Mouse (Mus musculus): ENCODE results near the gene Wfdc5.

The Wfdc5 gene

DNA sequence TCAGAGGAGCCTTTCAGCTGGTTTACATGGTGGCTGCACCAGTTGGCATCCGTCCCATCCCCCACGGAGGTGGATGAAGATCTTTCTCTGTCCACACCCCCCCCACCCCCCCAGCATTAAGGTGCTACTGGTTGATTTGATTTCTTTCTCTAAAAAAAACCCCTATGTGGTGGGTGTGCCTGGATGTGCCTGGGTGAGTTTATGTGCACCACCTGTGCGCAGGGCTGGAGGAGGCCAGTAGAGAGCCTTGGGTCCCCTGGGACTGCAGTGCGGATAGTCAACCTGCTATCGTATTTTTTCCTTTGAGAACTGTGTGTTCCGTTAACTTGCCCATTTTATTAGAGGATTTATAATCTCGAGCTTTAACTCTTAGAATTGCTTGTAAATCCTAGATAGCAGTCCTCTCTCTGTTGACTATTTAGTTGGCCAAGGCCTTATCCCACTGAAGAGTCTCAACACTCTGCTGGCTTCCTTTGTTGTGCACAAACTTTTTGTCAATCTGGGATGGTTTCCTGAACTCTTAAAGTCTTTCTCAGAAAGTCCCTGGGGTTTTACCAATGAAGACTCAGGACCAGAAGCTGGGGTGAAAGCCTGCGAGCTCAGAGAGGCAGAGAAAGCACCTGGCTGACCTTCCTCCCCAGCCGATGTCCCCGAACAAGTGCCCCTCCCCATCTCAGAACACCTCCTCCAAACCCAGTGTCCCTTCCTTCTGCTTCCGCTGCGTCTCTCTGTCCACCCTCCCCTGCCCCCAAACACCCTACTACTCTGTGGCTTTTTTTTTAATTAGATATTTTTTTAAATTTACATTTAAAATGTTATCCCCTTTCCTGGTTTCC, 53.7 kb downstream of the Wfdc5 start:
- no peak for DNase-seq (ENCODE audit: low spot score)

DNA sequence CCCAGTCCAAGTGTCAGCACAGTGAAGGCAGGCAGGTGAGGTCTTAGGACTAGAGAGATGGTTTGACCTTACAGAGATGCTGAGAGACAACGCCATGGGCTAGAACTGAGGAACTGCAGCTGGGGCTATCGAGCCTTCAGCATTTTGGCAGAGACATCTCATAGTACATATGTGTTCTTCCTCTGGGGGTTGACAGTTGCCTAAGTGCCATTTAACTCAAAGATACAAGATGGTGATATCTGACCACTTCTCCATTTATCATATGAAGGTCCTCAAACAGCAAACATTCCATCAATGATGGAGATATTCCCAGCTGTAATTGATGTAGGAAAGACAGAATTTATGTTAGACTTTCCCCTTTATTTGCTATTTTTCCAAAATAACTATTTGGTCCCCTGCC, 55.2 kb downstream of the Wfdc5 start:
- DNase-seq (ENCODE audit: low spot score), result no peak

DNA sequence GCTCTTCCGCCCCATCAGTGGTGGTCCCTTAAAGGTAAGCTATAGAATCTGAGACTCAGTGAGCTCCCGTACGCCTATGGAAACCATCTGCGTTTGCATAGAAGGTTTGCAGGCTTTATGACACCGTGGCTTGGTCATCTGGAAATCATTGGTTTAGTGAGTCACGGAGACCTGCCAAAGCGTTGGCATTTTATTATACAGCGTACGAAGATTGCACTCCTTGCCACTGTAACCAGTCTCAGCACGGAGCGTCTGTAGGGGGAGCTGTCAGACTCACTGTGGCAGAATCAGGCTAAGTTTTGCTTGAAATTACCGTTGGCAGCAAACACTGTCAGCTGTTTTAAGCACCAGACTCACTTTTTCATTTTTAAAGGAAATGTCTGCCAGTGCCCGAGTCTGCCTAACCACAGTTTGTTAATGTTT, 56.0 kb downstream of the Wfdc5 start:
- DNase-seq (ENCODE audit: low spot score), result no peak

Measured in ovary, postnatal 10 days (tissue).